Mouse (Mus musculus) G1E (cell line): ENCODE measurements at regions not wholly inside any gene's neighbourhood (a gene's known extent, or its start where the extent isn't known, plus 50 kb on each side); places are given as distances from the start of the nearest gene placed in this dataset.

Experiments
- ATAC-seq: 2 replicates; pipeline ENCODE4 v1.8.0; 2016; ENCODE audit warnings: mild to moderate bottlenecking; ENCODE audit not compliant: insufficient number of reproducible peaks, poor library complexity, low FRiP score, severe bottlenecking; ENCODE audit errors: extremely low read depth
- DNase-seq: peaks from one replicate; pipeline ENCODE4 v3.0.0; 2012; ENCODE audit warnings: low spot score
- H3K27me3 ChIP-seq: 2 replicates; pipeline ENCODE4 v1.6.1; 2012; ENCODE audit warnings: mild to moderate bottlenecking, low read length, inconsistent platforms; ENCODE audit not compliant: insufficient read depth
- H3K36me3 ChIP-seq: replicated peaks from 2 replicates; pipeline ENCODE3; 2012; ENCODE audit warnings: mild to moderate bottlenecking, inconsistent platforms
- H3K4me1 ChIP-seq: 2 replicates; pipeline ENCODE4 v1.6.1; 2012; ENCODE audit warnings: low read depth, low read length, inconsistent platforms, mixed read lengths; ENCODE audit not compliant: insufficient read depth
- H3K4me3 ChIP-seq: 2 replicates; pipeline ENCODE4 v1.5.1; 2012; ENCODE audit warnings: low read depth, mild to moderate bottlenecking, inconsistent platforms, low read length, moderate library complexity, mixed read lengths
- H3K9me3 ChIP-seq: replicated peaks from 2 replicates; pipeline ENCODE4 v1.6.1; 2012; ENCODE audit warnings: inconsistent platforms
- CTCF ChIP-seq: IDR thresholded peaks from 2 replicates; pipeline ENCODE4 v1.5.1; 2012; ENCODE audit warnings: low read depth, low read length, inconsistent platforms, mixed read lengths
- GATA1 ChIP-seq: IDR thresholded peaks from 2 replicates; pipeline ENCODE4 v1.6.1; 2012; ENCODE audit warnings: borderline replicate concordance, low read length, inconsistent platforms, mixed read lengths
- GATA2 ChIP-seq: IDR thresholded peaks from 2 replicates; pipeline ENCODE4 v1.6.1; 2012; ENCODE audit warnings: low read depth, low read length, inconsistent platforms, borderline replicate concordance
- POLR2AphosphoS5 ChIP-seq: IDR thresholded peaks from 2 replicates; pipeline ENCODE4 v1.6.1; 2012; ENCODE audit warnings: low read depth, low read length, inconsistent platforms; ENCODE audit not compliant: insufficient replicate concordance
- TAL1 ChIP-seq: conservative IDR thresholded peaks from 2 replicates; pipeline ENCODE4 v1.6.1; 2012; ENCODE audit warnings: low read depth, low read length, inconsistent platforms, mixed read lengths

- Histone ChIP-seq H3K4me1 (no peaks in the 10 kb centered on the region), H3K27me3 (peaks cover 5% of the 10 kb centered on the region; the same call in 1 of the 2 replicates), H3K4me3 (no peak overlapping the region), H3K9me3 (no peaks in the 10 kb centered on the region), H3K36me3 (no peaks in the 10 kb centered on the region)
- ATAC-seq (no peak), DNase-seq (no peak)
- no peak for TF ChIP-seq TAL1
- TF ChIP-seq CTCF: no peak
- no peak for TF ChIP-seq POLR2AphosphoS5
- no peak for TF ChIP-seq GATA1
- no peak for TF ChIP-seq GATA2
These were observed 136.9 kb downstream of the Cyp26b1 start for GRCm38 (mm10) chr6:84456803-84457202.

GRCm38 (mm10) chr6:84445093-84445492 is 148.6 kb downstream of the Cyp26b1 start:
- Histone ChIP-seq H3K4me3 (no peak overlapping the region), H3K9me3 (peaks cover 3% of the 10 kb centered on the region), H3K36me3 (no peaks in the 10 kb centered on the region), H3K4me1 (no peaks in the 10 kb centered on the region), H3K27me3 (0 out of 2 replicates have a peak, but pooled peaks cover 7% of the 10 kb centered on the region)
- DNase-seq (no peak), ATAC-seq (no peak)
- TF ChIP-seq GATA2 (no peak), GATA1 (no peak), TAL1 (no peak), POLR2AphosphoS5 (no peak), CTCF (no peak)

- Histone ChIP-seq H3K27me3 (0 out of 2 replicates have a peak, but pooled peaks cover 7% of the 10 kb centered on the region), H3K9me3 (peaks cover 3% of the 10 kb centered on the region), H3K4me1 (no peaks in the 10 kb centered on the region), H3K36me3 (no peaks in the 10 kb centered on the region), H3K4me3 (no peak overlapping the region)
- ATAC-seq: no peak
- no peak for TF ChIP-seq TAL1
- no peak for TF ChIP-seq GATA2
- no peak for TF ChIP-seq GATA1
- TF ChIP-seq POLR2AphosphoS5: no peak
- no peak for TF ChIP-seq CTCF
- DNase-seq: no peak
These were observed 151.0 kb downstream of the Cyp26b1 start for GRCm38 (mm10) chr6:84442667-84443066.

GRCm38 (mm10) chr6:84441721-84442480 is 151.8 kb downstream of the Cyp26b1 start:
- Histone ChIP-seq H3K9me3 (peaks cover 3% of the 10 kb centered on the region), H3K36me3 (no peaks in the 10 kb centered on the region), H3K4me3 (no peak overlapping the region), H3K4me1 (no peaks in the 10 kb centered on the region), H3K27me3 (0 out of 2 replicates have a peak, but pooled peaks cover 7% of the 10 kb centered on the region)
- ATAC-seq: no peak
- DNase-seq: no peak
- TF ChIP-seq GATA2 (no peak), CTCF (no peak), TAL1 (no peak), GATA1 (no peak), POLR2AphosphoS5 (no peak)

- Histone ChIP-seq H3K36me3 (no peaks in the 10 kb centered on the region), H3K4me1 (no peaks in the 10 kb centered on the region), H3K27me3 (no peaks in the 10 kb centered on the region), H3K4me3 (no peak overlapping the region), H3K9me3 (peaks cover 3% of the 10 kb centered on the region)
- DNase-seq: no peak
- TF ChIP-seq POLR2AphosphoS5 (no peak), GATA1 (no peak), TAL1 (no peak), CTCF (no peak), GATA2 (no peak)
- ATAC-seq: no peak
These were observed 157.0 kb downstream of the Cyp26b1 start for GRCm38 (mm10) chr6:84436716-84437115.

- no peak for ATAC-seq
- no peak for DNase-seq
- Histone ChIP-seq H3K9me3 (no peaks in the 10 kb centered on the region), H3K36me3 (no peaks in the 10 kb centered on the region), H3K27me3 (no peaks in the 10 kb centered on the region), H3K4me1 (no peaks in the 10 kb centered on the region), H3K4me3 (no peak overlapping the region)
- TF ChIP-seq POLR2AphosphoS5 (no peak), CTCF (no peak), TAL1 (no peak), GATA2 (no peak)
These were observed 159.2 kb downstream of the Cyp26b1 start for GRCm38 (mm10) chr6:84434532-84434931.
